11 mouse cellular contexts compared by ENCODE assay signal in genomic region chr9:20738251-20738999, GRCm38 (mm10). TPM values are rescaled to one million over a fixed set of nuclear protein-coding genes. Genes with fewer than 3 reads are reported as not detected.
A peak's percentile ranks its signal among the peaks of the same experiment; 100 is the strongest.
DNase-seq lines count a peak whose midpoint lies in the region; ATAC-seq and TF ChIP-seq lines count a peak whose summit lies in the region.
"Had no signal": no experiment of that assay in that cellular context is flagged by ENCODE, and none has a peak within 500 bp of the region (broad histone marks: within the 10 kb centered on the region; RNA-seq: fewer than 3 reads in every experiment).

No protein-coding gene starts in this region.

- TF ChIP-seq CTCF in liver, adult 2 months (IDR thresholded peaks at IDR 0.05; ENCODE audit: low read depth, low read length), result peak; percentile 76
- TF ChIP-seq CTCF in liver, embryonic 14.5 days (IDR thresholded peaks at IDR 0.05; ENCODE audit: low read depth), result peak; percentile 71

- no peak for ATAC-seq in liver, embryonic 11.5 days (replicated peaks; ENCODE audit: low FRiP score)
- no peak for ATAC-seq in liver, embryonic 14.5 days (ENCODE audit: insufficient read depth)
- ATAC-seq in erythroid progenitor cell, adult 5-6 weeks (replicated peaks; ENCODE audit: low FRiP score, poor library complexity, severe bottlenecking), result no peak

- peaks cover 1% of the 10 kb centered on the region; the same call in 1 of the 2 replicates for H3K4me1 ChIP-seq in liver, adult 2 months (ENCODE audit: control insufficient read depth, insufficient read depth, low read length)
- peaks cover 8% of the 10 kb centered on the region; the same call in 1 of the 2 replicates for H3K4me1 ChIP-seq in liver, embryonic 11.5 days (replicated peaks; ENCODE audit: control insufficient read depth, insufficient read depth, low read length)
- H3K4me1 ChIP-seq in liver, embryonic 14.5 days (replicated peaks; ENCODE audit: control insufficient read depth in 2 of 2, insufficient read depth in 2 of 2, low read length in 1 of 2), result peaks cover 0 to 4% of the 10 kb centered on the region in 2 experiments; a peak in 1 of 4 replicates
- peaks cover 6% of the 10 kb centered on the region for H3K4me1 ChIP-seq in forebrain, embryonic 10.5 days

- DNase-seq in cerebellum, adult 18-20 months, result peak; percentile 11 to 21
- no peak for DNase-seq in cerebellum, adult 9-10 months
- peak; percentile 33 for DNase-seq in liver, adult 2 months (ENCODE audit: extremely low read depth, low read depth, low spot score)
- no peak for DNase-seq in liver, embryonic 11.5 days (ENCODE audit: low spot score)
- peak; percentile 28 for DNase-seq in MN1 (ENCODE audit: low spot score)
- DNase-seq in liver, embryonic 14.5 days (ENCODE audit: low read depth in 3 of 3, low spot score in 3 of 3), result no peak
- no peak for DNase-seq in forebrain, embryonic 10.5 days (ENCODE audit: extremely low spot score, low spot score)
- DNase-seq: cerebellum, postnatal 36 days had no signal

- H3K9ac ChIP-seq in liver, adult 2 months (ENCODE audit: low read depth, low read length), result no peak overlapping the region
- H3K9ac ChIP-seq in liver, embryonic 11.5 days (ENCODE audit: low read depth, low read length), result no peak overlapping the region
- no peak overlapping the region for H3K9ac ChIP-seq in liver, embryonic 14.5 days (replicated peaks)
- H3K9ac ChIP-seq: limb, embryonic 12.5 days; neural tube, embryonic 13.5 days had no signal

- WGBS in liver, adult 2 months, result 45% methylated on average over 8 of the region's 8 CpGs
- WGBS in liver, embryonic 11.5 days, result 41% methylated on average over 8 of the region's 8 CpGs
- WGBS in liver, embryonic 14.5 days (ENCODE audit: insufficient replicate concordance), result 37% methylated on average over 8 of the region's 8 CpGs
- 54% methylated on average over 8 of the region's 8 CpGs for whole genome bisulfite sequencing in forebrain, embryonic 10.5 days

- H3K4me3 ChIP-seq in liver, adult 2 months (ENCODE audit: insufficient read depth, low read depth, low read length), result no peak overlapping the region
- H3K4me3 ChIP-seq in liver, embryonic 11.5 days (ENCODE audit: low read depth, low read length), result no peak overlapping the region
- no peak overlapping the region for H3K4me3 ChIP-seq in liver, embryonic 14.5 days (ENCODE audit: insufficient read depth in 1 of 2, low read depth in 2 of 2, low read length in 2 of 2)
- no peak overlapping the region for H3K4me3 ChIP-seq in forebrain, embryonic 10.5 days
- H3K4me3 ChIP-seq: limb, embryonic 12.5 days; neural tube, embryonic 13.5 days had no signal

- no peaks in the 10 kb centered on the region for H3K9me3 ChIP-seq in liver, embryonic 11.5 days (ENCODE audit: control insufficient read depth, low read length)
- no peaks in the 10 kb centered on the region for H3K9me3 ChIP-seq in liver, embryonic 14.5 days (ENCODE audit: control insufficient read depth, low read length)
- no peaks in the 10 kb centered on the region for H3K9me3 ChIP-seq in forebrain, embryonic 10.5 days
- H3K9me3 ChIP-seq: limb, embryonic 12.5 days; neural tube, embryonic 13.5 days had no signal

- H3K27ac ChIP-seq in liver, adult 2 months (replicated peaks; ENCODE audit: insufficient read depth, low read depth, low read length), result no peak overlapping the region
- H3K27ac ChIP-seq in liver, embryonic 11.5 days (ENCODE audit: low read depth, low read length), result no peak overlapping the region
- no peak overlapping the region for H3K27ac ChIP-seq in liver, embryonic 14.5 days
- no peak overlapping the region for H3K27ac ChIP-seq in forebrain, embryonic 10.5 days
- H3K27ac ChIP-seq: limb, embryonic 12.5 days; neural tube, embryonic 13.5 days had no signal

- H3K36me3 ChIP-seq in liver, adult 2 months (ENCODE audit: control insufficient read depth, insufficient read depth, low read length), result no peaks in the 10 kb centered on the region
- H3K36me3 ChIP-seq in liver, embryonic 11.5 days (ENCODE audit: control insufficient read depth, insufficient read depth, low read length), result no peaks in the 10 kb centered on the region
- H3K36me3 ChIP-seq in liver, embryonic 14.5 days (replicated peaks; ENCODE audit: control insufficient read depth, insufficient read depth, low read depth), result no peaks in the 10 kb centered on the region
- no peaks in the 10 kb centered on the region for H3K36me3 ChIP-seq in forebrain, embryonic 10.5 days (replicated peaks)
- H3K36me3 ChIP-seq: limb, embryonic 12.5 days; neural tube, embryonic 13.5 days had no signal

- TF ChIP-seq POLR2A in liver, adult 2 months (IDR thresholded peaks at IDR 0.05; ENCODE audit: extremely low read depth, insufficient read depth, low read length), result no peak

- H3K79me2 ChIP-seq in liver, adult 2 months (ENCODE audit: control insufficient read depth, insufficient read depth, low read length), result no peaks in the 10 kb centered on the region

- no peak for TF ChIP-seq EP300 in liver, embryonic 14.5 days (IDR thresholded peaks at IDR 0.05; ENCODE audit: low read depth)

- no peaks in the 10 kb centered on the region for H3K27me3 ChIP-seq in liver, adult 2 months (ENCODE audit: control insufficient read depth, insufficient read depth, low read length)
- peaks cover 17% of the 10 kb centered on the region for H3K27me3 ChIP-seq in liver, embryonic 11.5 days (replicated peaks; ENCODE audit: control insufficient read depth, insufficient read depth, low read length)
- peaks cover 7% of the 10 kb centered on the region; the same call in 1 of the 2 replicates for H3K27me3 ChIP-seq in liver, embryonic 14.5 days (ENCODE audit: control insufficient read depth, insufficient read depth, low read length)
- H3K27me3 ChIP-seq in forebrain, embryonic 10.5 days (ENCODE audit: poor library complexity, severe bottlenecking), result peaks cover 37% of the 10 kb centered on the region

- H3K4me2 ChIP-seq in liver, embryonic 11.5 days, result no peak overlapping the region
- no peak overlapping the region for H3K4me2 ChIP-seq in liver, embryonic 14.5 days (ENCODE audit: low read depth)
- H3K4me2 ChIP-seq: limb, embryonic 12.5 days; neural tube, embryonic 13.5 days had no signal

RNA-seq across cellular contexts. Expression of gene Olfm2, which starts 7.7 kb away (rescaled TPM):
- total RNA-seq in liver, adult 2 months (2014; rRNA removed), result 0.09 and 0.34 TPM in 2 replicates
- 0.14 and 0.72 TPM in 2 replicates for polyA plus RNA-seq in liver, adult 2 months (2012; rRNA removed)
- 1.2 and 1.3 TPM in 2 replicates for polyA plus RNA-seq in liver, embryonic 11.5 days (2014; fragmentation: Nextera tagmentation; extraction: Ambion mirVana)
- polyA plus RNA-seq in liver, embryonic 14.5 days (2012; rRNA removed), result 0.06 and 0.18 TPM in 2 replicates
- 0.10 TPM in 1 of 2 replicates, not detected in the other for polyA plus RNA-seq in liver, embryonic 14.5 days (2014; fragmentation: Nextera tagmentation; extraction: Ambion mirVana)
- not detected in 2 replicates for total RNA-seq in erythroid progenitor cell, adult 5-6 weeks (2015; ENCODE audit: low replicate concordance)
- not detected in 2 replicates for total RNA-seq in erythroid progenitor cell, adult 5-6 weeks (2017; ENCODE audit: low replicate concordance)
- polyA plus RNA-seq in forebrain, embryonic 10.5 days (2016; fragmentation: Nextera tagmentation; extraction: Ambion mirVana), result 10.4 and 14.0 TPM in 2 replicates

Comparison
In these comparisons a context has a peak if more than half of its experiments do, and no peak if none do; other contexts are left out.
1. DNase-seq: peak in cerebellum, adult 18-20 months (2 of 2), liver, adult 2 months (single experiment) and MN1 (single experiment); none in cerebellum, adult 9-10 months (single experiment), liver, embryonic 11.5 days (single experiment), liver, embryonic 14.5 days (0 of 3) and forebrain, embryonic 10.5 days (single experiment).